Mouse (Mus musculus) adrenal gland, adult 2 months (tissue): ENCODE results near the gene Ggt5. TPM values are rescaled to one million over a fixed set of nuclear protein-coding genes. Genes with fewer than 3 reads are reported as not detected.

Experiments
- DNase-seq: peaks from one replicate; pipeline ENCODE4 v3.0.0; 2021
- polyA plus RNA-seq: library from polyadenylated mRNA; depleted of rRNA; stranded (reverse); fragments of >200 nt; gene quantifications from 2 replicates; pipeline ENCODE4 v1.2.3, GENCODE M21; 2012; rRNA removed
- total RNA-seq, 2 experiments: library from RNA; stranded (reverse); gene quantifications; 2 replicates each; pipeline ENCODE4 v1.2.3; 2021

Ggt5 gene
- total and polyA plus RNA-seq, 3 experiments = 5.4 to 52.7 (median 7.1) TPM

DNA sequence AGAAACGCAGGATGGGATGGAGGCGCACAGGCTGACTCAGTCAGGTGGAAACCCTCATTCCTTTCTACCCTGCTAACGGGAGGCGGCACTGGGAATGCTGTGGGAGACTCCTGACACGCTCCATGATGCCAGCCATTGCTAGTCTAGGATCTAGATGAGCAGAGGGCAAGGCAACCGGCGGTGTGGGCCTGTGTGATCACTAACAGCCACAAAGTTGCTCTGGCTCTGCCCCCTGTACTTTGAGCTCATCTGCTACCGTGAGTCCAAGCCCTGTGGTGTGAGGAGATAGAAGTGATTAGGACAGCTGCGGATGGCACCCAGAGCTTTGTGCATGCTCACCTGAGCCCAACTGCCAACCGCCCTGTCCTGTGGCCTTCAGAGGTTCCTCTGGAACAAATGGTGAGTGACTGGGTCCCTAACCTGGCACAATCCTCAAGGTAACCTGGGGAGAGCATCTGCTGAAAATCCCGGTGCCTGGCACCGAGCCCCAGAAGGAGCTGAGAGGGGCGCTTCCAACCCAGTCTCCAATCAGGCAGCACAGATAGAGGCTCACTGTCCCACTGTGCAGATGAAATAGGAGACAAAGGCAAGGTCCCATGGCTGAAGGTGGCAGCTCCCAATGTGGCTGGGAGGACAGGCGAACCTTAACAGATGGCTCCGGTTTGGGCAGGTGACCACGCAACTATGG, 62.4 kb downstream of the Ggt5 start:
- DNase-seq = no peak

DNA sequence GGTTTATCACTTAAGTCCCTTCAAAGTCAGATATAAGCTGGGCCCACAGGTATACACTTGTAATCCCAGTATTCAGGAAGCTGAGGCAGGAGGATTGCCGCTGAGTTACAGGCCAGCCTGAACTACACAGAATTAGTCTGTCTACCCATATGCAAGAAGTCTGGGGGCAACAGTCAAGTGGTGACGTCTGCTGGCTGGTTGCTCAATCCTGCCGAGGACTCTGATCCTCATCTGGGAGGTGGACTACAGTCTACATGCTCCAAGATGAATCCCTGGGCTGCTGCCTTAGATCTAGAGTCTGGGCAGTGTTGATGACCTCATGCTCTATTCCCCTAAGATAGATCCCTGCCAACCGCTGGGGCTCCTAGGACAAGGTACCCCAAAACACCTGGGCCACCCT, 64.9 kb downstream of the Ggt5 start:
- no peak for DNase-seq

DNA sequence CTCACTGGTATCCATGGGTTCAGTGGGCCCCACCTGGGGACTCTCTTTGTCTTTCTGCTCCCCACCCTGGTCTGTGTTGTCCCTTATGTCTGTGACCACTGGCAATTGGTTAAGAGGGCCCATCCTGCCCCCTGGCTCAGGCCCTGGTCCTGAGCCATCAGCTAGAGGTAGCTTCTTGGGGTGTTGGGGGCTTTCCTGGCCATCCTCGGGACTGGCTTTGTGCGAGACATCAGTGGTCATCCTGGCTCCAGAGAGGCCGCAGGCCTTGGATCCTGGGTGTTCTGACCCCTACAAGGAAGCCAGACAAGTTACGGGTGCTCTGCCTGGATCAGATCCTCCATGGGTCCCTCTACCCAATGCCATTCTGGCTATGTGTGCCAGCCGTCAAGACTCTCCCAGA, 68.0 kb downstream of the Ggt5 start:
- no peak for DNase-seq

DNA sequence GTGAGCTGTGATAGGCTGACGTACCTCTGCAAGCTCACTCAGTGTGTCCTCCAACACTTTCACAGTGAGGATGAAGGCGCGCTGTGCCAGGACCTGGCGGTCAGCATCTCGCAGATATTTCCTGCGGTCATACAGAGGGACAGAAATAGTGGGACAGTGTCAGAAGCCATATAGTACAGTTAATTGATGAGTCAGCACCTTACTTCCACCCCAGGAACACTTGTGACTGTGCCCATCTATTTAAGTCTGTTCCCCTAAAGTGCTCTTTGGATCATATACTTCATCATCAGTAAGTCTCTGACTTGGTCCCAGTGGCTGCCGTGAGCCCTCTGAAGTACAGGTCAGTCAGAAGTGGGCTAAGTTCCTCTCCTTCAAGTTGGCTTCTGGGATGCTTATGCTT, 68.6 kb downstream of the Ggt5 start:
- no peak for DNase-seq

DNA sequence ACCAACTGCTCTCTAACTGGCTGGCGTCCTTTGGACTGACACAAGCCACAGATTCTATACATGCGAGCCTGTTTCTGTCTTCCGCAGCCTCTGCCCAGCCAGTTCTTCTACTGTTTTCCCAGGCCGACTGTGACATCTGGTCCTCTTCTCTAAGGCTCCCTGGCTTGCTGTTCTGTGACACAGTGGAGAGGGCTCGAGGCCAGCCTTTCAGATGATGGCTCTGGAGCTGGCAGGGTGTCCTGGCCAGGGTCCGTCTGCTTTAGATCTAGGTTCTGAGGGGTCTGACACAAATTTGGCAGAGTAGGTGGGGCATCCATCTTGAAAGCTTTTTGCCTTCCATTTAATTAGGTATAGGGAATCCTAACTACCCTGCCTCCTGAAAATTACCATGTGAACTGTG, 72.2 kb downstream of the Ggt5 start:
- DNase-seq = no peak

DNA sequence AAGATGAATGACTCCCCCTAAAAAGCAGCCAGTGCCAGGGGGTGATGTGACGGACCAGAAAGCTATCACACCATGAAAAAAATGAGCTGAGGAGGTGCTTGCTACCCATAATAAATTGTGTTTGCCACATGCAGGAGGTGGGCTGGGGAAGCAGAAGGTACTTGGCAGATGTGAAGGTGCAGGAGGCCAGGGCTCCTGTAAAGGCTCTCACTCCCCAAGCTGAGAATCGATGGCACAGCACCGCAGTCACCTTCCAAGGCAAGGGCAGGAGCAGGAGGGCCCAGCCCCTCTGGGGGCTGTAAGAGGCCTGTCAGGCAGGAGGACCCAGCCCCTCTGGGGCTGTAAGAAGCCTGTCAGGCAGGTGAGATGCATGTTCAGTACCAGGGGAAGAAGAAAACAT, 72.7 kb downstream of the Ggt5 start:
- DNase-seq = no peak

DNA sequence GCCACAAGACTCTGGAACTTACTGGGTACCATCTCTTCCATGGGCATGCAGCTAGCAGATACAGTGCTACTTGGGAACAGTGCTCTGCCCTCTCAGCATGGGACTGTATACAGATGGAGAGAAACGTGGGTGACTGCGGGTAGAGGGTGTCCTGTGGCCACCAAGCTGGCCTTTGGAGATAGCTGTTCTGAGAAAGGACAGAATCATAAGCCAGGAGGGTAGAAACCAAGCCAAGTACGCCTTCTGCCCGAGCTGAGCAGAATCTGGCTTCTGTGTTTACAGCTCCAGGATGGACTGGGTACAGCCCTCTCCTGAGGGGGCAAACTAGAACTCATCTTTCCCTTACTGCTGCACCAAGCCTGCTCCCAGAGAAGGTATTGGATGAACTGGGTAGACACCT, 73.4 kb downstream of the Ggt5 start:
- DNase-seq = no peak

DNA sequence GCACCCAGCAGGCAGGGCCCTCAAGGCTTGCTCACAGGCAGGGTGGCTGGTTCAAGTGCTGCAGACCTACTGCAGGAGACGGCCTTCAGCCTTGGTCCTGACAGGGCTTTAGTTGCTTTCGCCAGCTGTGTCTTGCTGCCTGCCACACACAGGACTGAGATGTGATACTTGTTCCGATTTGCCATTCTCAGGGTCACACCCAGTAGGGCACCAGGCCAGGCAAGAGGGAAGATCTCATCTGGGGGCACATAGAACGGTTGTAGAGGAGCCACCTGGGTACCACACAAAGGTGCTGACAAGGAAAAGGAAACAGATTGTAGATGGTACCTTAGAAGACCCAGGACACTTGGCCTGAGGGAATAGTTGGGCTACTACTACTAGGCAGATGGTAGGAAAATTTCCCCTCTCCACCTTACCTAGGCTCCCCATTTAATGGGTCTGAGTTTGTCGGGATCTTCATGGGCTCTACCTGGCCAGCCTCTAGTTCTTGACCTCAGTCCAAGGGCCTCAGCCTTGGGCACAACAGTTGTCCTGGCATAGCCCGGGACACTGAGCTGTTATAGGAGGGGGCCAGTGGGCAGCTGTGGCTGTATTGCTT, 75.6 kb downstream of the Ggt5 start:
- DNase-seq = no peak

DNA sequence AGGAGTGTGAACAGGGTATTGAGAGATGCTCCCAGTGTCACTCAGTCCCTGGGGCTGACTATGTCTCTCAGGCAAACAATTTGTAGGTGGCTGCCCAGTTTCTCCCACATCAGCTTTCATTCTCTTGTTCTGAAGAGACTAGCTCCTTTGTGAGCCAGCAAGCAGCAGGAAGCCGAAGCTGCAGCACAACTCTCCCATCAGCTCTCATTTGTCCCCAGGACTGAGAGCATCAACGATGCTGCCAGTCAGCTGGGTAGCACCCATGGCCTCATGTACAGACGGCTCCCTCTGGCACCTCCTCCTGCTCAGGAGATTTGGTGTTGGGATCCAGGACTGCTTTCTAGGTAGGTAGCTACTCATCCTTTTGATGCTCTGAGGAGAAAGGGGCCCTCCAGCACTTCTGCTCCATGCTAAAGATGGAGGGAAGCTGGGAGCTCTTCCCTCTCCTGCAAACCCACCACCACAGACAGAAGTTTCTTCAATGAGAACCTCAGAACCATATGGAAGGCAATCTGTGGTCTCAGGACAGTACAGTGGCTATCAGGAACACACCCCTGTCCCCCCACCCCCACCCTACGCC, 77.4 kb downstream of the Ggt5 start:
- no peak for DNase-seq

Other genes starting within 250 kb of the Ggt5 start
- 1 to 10 TPM in 1 of 2 experiments, under 1 TPM in 1; 0.72 to 2.2 TPM for gene Upb1, start 188.2 kb upstream of the Ggt5 start, total RNA-seq
- 0.20 and 0.50 TPM in 2 replicates for gene Upb1, start 188.2 kb upstream of the Ggt5 start, polyA plus RNA-seq
- 10 to 100 TPM; 87.1 to 92.8 TPM for gene Snrpd3, start 71.8 kb upstream of the Ggt5 start, total RNA-seq
- gene Snrpd3, start 71.8 kb upstream of the Ggt5 start, polyA plus RNA-seq = 1.7 and 3.6 TPM in 2 replicates
- 10 to 100 TPM; 25.9 to 26.0 TPM for gene Gucd1, start 71.4 kb upstream of the Ggt5 start, total RNA-seq
- 56.1 and 74.1 TPM in 2 replicates for gene Gucd1, start 71.4 kb upstream of the Ggt5 start, polyA plus RNA-seq
- gene Lrrc75b, start 29.0 kb upstream of the Ggt5 start, total RNA-seq = under 1 TPM; 0.14 to 0.41 TPM
- 0.17 and 0.30 TPM in 2 replicates for gene Lrrc75b, start 29.0 kb upstream of the Ggt5 start, polyA plus RNA-seq
- gene Ggt1, start 27.7 kb upstream of the Ggt5 start, total RNA-seq = not detected
- gene Ggt1, start 27.7 kb upstream of the Ggt5 start, polyA plus RNA-seq = 0.15 and 0.20 TPM in 2 replicates
- gene Susd2, start 54.7 kb downstream of the Ggt5 start, total RNA-seq = 10 to 100 TPM; 10.7 to 13.5 TPM
- gene Susd2, start 54.7 kb downstream of the Ggt5 start, polyA plus RNA-seq = 23.3 and 31.3 TPM in 2 replicates
- 10 to 100 TPM; 24.2 to 31.9 TPM for gene Cabin1, start 175.0 kb downstream of the Ggt5 start, total RNA-seq
- gene Cabin1, start 175.0 kb downstream of the Ggt5 start, polyA plus RNA-seq = 38.4 and 42.6 TPM in 2 replicates
- gene Ddt, start 184.1 kb downstream of the Ggt5 start, total RNA-seq = 100 to 1,000 TPM; 177 to 205 TPM
- gene Ddt, start 184.1 kb downstream of the Ggt5 start, polyA plus RNA-seq = 240 and 255 TPM in 2 replicates
- not detected for gene Gm20441, start 191.6 kb downstream of the Ggt5 start, total RNA-seq
- gene Gm20441, start 191.6 kb downstream of the Ggt5 start, polyA plus RNA-seq = not detected in 2 replicates
- gene Gstt3, start 192.1 kb downstream of the Ggt5 start, total RNA-seq = 10 to 100 TPM; 16.9 to 28.9 TPM
- 14.6 and 17.2 TPM in 2 replicates for gene Gstt3, start 192.1 kb downstream of the Ggt5 start, polyA plus RNA-seq
- 10 to 100 TPM; 52.0 to 64.8 TPM for gene Gstt1, start 209.2 kb downstream of the Ggt5 start, total RNA-seq
- gene Gstt1, start 209.2 kb downstream of the Ggt5 start, polyA plus RNA-seq = 50.9 and 61.2 TPM in 2 replicates
- gene Gstt4, start 233.2 kb downstream of the Ggt5 start, total RNA-seq = not detected
- not detected in 2 replicates for gene Gstt4, start 233.2 kb downstream of the Ggt5 start, polyA plus RNA-seq
- gene Gstt2, start 248.1 kb downstream of the Ggt5 start, total RNA-seq = 10 to 100 TPM; 32.9 to 36.6 TPM
- 136 and 153 TPM in 2 replicates for gene Gstt2, start 248.1 kb downstream of the Ggt5 start, polyA plus RNA-seq